Mouse (Mus musculus) forebrain, embryonic 15.5 days (tissue): Measurements from ENCODE around the gene Ifitm10. TPM values are rescaled to one million over a fixed set of nuclear protein-coding genes. Genes with fewer than 3 reads are reported as not detected.

Source experiments
- ATAC-seq: fragments of 200-750 bp; cut with Nextera tagmentation; replicated peaks from 2 replicates; pipeline ENCODE4 v1.8.0; 2017; ENCODE audit warnings: mild to moderate bottlenecking, moderate TSS enrichment, moderate library complexity
- H3K27ac ChIP-seq: fragments of 300-500 bp; sonication (generic); replicated peaks from 2 replicates; pipeline ENCODE4 v1.5.1; 2015; ENCODE audit warnings: mild to moderate bottlenecking, inconsistent platforms
- H3K27me3 ChIP-seq: fragments of 300-500 bp; sonication (generic); 2 replicates; pipeline ENCODE4 v1.6.1; 2015; ENCODE audit warnings: inconsistent platforms
- H3K36me3 ChIP-seq: fragments of 300-500 bp; sonication (generic); 2 replicates; pipeline ENCODE4 v1.6.1; 2015; ENCODE audit warnings: mild to moderate bottlenecking, inconsistent platforms
- H3K4me1 ChIP-seq: fragments of 300-500 bp; sonication (generic); 2 replicates; pipeline ENCODE4 v1.6.1; 2015; ENCODE audit warnings: inconsistent platforms
- H3K4me2 ChIP-seq: fragments of 300-500 bp; sonication (generic); replicated peaks from 2 replicates; pipeline ENCODE4 v1.6.1; 2015; ENCODE audit warnings: mild to moderate bottlenecking, inconsistent platforms
- H3K4me3 ChIP-seq: fragments of 300-500 bp; sonication (generic); 2 replicates; pipeline ENCODE4 v1.5.1; 2015; ENCODE audit warnings: mild to moderate bottlenecking, inconsistent platforms
- H3K9ac ChIP-seq: fragments of 300-500 bp; sonication (generic); replicated peaks from 2 replicates; pipeline ENCODE4 v1.6.1; 2015; ENCODE audit warnings: mild to moderate bottlenecking, inconsistent platforms
- H3K9me3 ChIP-seq: fragments of 300-500 bp; sonication (generic); 2 replicates; pipeline ENCODE4 v1.6.1; 2016; ENCODE audit warnings: inconsistent platforms
- WGBS: fragments of 180-500 bp; shearing (Covaris S2); methylation state at CpG from one replicate; pipeline ENCODE4 v1.1.7; 2015; ENCODE audit warnings: mixed read lengths; 5-methylcytosine and 5-hydroxymethylcytosine counted together
- polyA plus RNA-seq: library from polyadenylated mRNA; unstranded; fragments of >200 nt; fragmentation: Nextera tagmentation; extraction: Ambion mirVana; gene quantifications from 2 replicates; pipeline ENCODE4 v1.2.1, GENCODE M21; 2015

Gene Ifitm10
- polyA plus RNA-seq, 1 experiment from 2014 or later, result 3.1 TPM

GRCm38 (mm10) chr7:142374413-142375015, 961 bp upstream of the Ifitm10 start:
- ATAC-seq, result no peak
- no peak overlapping the region for H3K4me3 ChIP-seq
- H3K4me1 ChIP-seq, result peaks cover 14% of the 10 kb centered on the region
- no peak overlapping the region for H3K27ac ChIP-seq
- peaks cover 35% of the 10 kb centered on the region for H3K36me3 ChIP-seq
- WGBS, result 89% methylated on average over 5 of the region's 5 CpGs
- H3K9me3 ChIP-seq, result no peaks in the 10 kb centered on the region
- H3K27me3 ChIP-seq, result peaks cover 25% of the 10 kb centered on the region
- no peak overlapping the region for H3K9ac ChIP-seq
- no peak overlapping the region for H3K4me2 ChIP-seq

- peaks cover 25% of the 10 kb centered on the region for H3K27me3 ChIP-seq
- no peaks in the 10 kb centered on the region for H3K9me3 ChIP-seq
- 73% methylated on average over 5 of the region's 5 CpGs for WGBS
- H3K9ac ChIP-seq, result no peak overlapping the region
- no peak overlapping the region for H3K4me2 ChIP-seq
- no peak overlapping the region for H3K4me3 ChIP-seq
- peaks cover 14% of the 10 kb centered on the region for H3K4me1 ChIP-seq
- ATAC-seq, result no peak
- peaks cover 22% of the 10 kb centered on the region for H3K36me3 ChIP-seq
- no peak overlapping the region for H3K27ac ChIP-seq
Measured at GRCm38 (mm10) chr7:142373039-142373438, 514 bp downstream of the Ifitm10 start.

GRCm38 (mm10) chr7:142371768-142372661, 1.5 kb downstream of the Ifitm10 start:
- Histone ChIP-seq H3K4me1 (peaks cover 14% of the 10 kb centered on the region), H3K27ac (no peak overlapping the region), H3K4me3 (peak overlapping the region; percentile 43), H3K9me3 (no peaks in the 10 kb centered on the region), H3K4me2 (peak overlapping the region; percentile 75), H3K9ac (peak overlapping the region; percentile 42; the same call in 1 of the 2 replicates), H3K36me3 (peaks cover 12% of the 10 kb centered on the region; the same call in 1 of the 2 replicates), H3K27me3 (peaks cover 25% of the 10 kb centered on the region)
- WGBS, result 2% methylated on average over 50 of the region's 64 CpGs
- ATAC-seq, result peak; percentile 62

GRCm38 (mm10) chr7:142371398-142371767, 2.2 kb downstream of the Ifitm10 start:
- H3K9ac ChIP-seq, result peak overlapping the region; percentile 42; the same call in 1 of the 2 replicates
- H3K9me3 ChIP-seq, result no peaks in the 10 kb centered on the region
- H3K4me3 ChIP-seq, result peak overlapping the region; percentile 43
- no peak overlapping the region for H3K27ac ChIP-seq
- H3K4me1 ChIP-seq, result peaks cover 14% of the 10 kb centered on the region
- 18% methylated on average over 11 of the region's 11 CpGs for WGBS
- H3K36me3 ChIP-seq, result peaks cover 6% of the 10 kb centered on the region; the same call in 1 of the 2 replicates
- no peak for ATAC-seq
- peak overlapping the region; percentile 75 for H3K4me2 ChIP-seq
- H3K27me3 ChIP-seq, result peaks cover 25% of the 10 kb centered on the region

GRCm38 (mm10) chr7:142370937-142371336, 2.6 kb downstream of the Ifitm10 start:
- Histone ChIP-seq H3K9me3 (no peaks in the 10 kb centered on the region), H3K27ac (no peak overlapping the region), H3K27me3 (peaks cover 25% of the 10 kb centered on the region), H3K9ac (no peak overlapping the region), H3K4me2 (peak overlapping the region; percentile 75), H3K4me3 (no peak overlapping the region), H3K4me1 (peaks cover 14% of the 10 kb centered on the region), H3K36me3 (peaks cover 2% of the 10 kb centered on the region; the same call in 1 of the 2 replicates)
- no peak for ATAC-seq
- WGBS, result 77% methylated on average over 18 of the region's 18 CpGs

- ATAC-seq, result no peak
- Histone ChIP-seq H3K9ac (no peak overlapping the region), H3K4me3 (no peak overlapping the region), H3K36me3 (no peaks in the 10 kb centered on the region), H3K27me3 (peaks cover 25% of the 10 kb centered on the region), H3K27ac (no peak overlapping the region), H3K4me2 (no peak overlapping the region), H3K4me1 (peaks cover 14% of the 10 kb centered on the region), H3K9me3 (no peaks in the 10 kb centered on the region)
- WGBS, result 70% methylated on average over 6 of the region's 6 CpGs
Measured at GRCm38 (mm10) chr7:142369820-142370219, 3.7 kb downstream of the Ifitm10 start.

GRCm38 (mm10) chr7:142368856-142369255, 4.7 kb downstream of the Ifitm10 start:
- WGBS, result 69% methylated on average over 2 of the region's 2 CpGs
- ATAC-seq, result no peak
- peaks cover 14% of the 10 kb centered on the region for H3K4me1 ChIP-seq
- H3K36me3 ChIP-seq, result no peaks in the 10 kb centered on the region
- H3K4me2 ChIP-seq, result no peak overlapping the region
- H3K9me3 ChIP-seq, result no peaks in the 10 kb centered on the region
- no peak overlapping the region for H3K4me3 ChIP-seq
- no peak overlapping the region for H3K9ac ChIP-seq
- H3K27me3 ChIP-seq, result peaks cover 25% of the 10 kb centered on the region
- H3K27ac ChIP-seq, result no peak overlapping the region

GRCm38 (mm10) chr7:142363107-142363506, 10.4 kb downstream of the Ifitm10 start:
- Histone ChIP-seq H3K27me3 (no peaks in the 10 kb centered on the region), H3K9me3 (no peaks in the 10 kb centered on the region), H3K4me1 (no peaks in the 10 kb centered on the region), H3K4me2 (no peak overlapping the region), H3K27ac (no peak overlapping the region), H3K9ac (no peak overlapping the region), H3K4me3 (no peak overlapping the region), H3K36me3 (no peaks in the 10 kb centered on the region)
- ATAC-seq, result no peak
- WGBS, result 79% methylated on average over 4 of the region's 4 CpGs

GRCm38 (mm10) chr7:142360743-142361142, 12.8 kb downstream of the Ifitm10 start:
- H3K9me3 ChIP-seq, result no peaks in the 10 kb centered on the region
- no peak for ATAC-seq
- no peaks in the 10 kb centered on the region for H3K36me3 ChIP-seq
- no peak overlapping the region for H3K9ac ChIP-seq
- no peaks in the 10 kb centered on the region for H3K4me1 ChIP-seq
- no peak overlapping the region for H3K27ac ChIP-seq
- H3K4me3 ChIP-seq, result no peak overlapping the region
- no peak overlapping the region for H3K4me2 ChIP-seq
- H3K27me3 ChIP-seq, result no peaks in the 10 kb centered on the region

- H3K27ac ChIP-seq, result no peak overlapping the region
- H3K27me3 ChIP-seq, result no peaks in the 10 kb centered on the region
- 75% methylated on average over 8 of the region's 8 CpGs for WGBS
- no peak overlapping the region for H3K9ac ChIP-seq
- no peak overlapping the region for H3K4me2 ChIP-seq
- no peaks in the 10 kb centered on the region for H3K4me1 ChIP-seq
- H3K4me3 ChIP-seq, result no peak overlapping the region
- no peak for ATAC-seq
- no peaks in the 10 kb centered on the region for H3K36me3 ChIP-seq
- no peaks in the 10 kb centered on the region for H3K9me3 ChIP-seq
Measured at GRCm38 (mm10) chr7:142359129-142359528, 14.4 kb downstream of the Ifitm10 start.

- Histone ChIP-seq H3K36me3 (no peaks in the 10 kb centered on the region), H3K9me3 (no peaks in the 10 kb centered on the region), H3K4me3 (no peak overlapping the region), H3K9ac (no peak overlapping the region), H3K27me3 (no peaks in the 10 kb centered on the region), H3K27ac (no peak overlapping the region), H3K4me2 (no peak overlapping the region), H3K4me1 (0 out of 2 replicates have a peak, but pooled peaks cover under 1% of the 10 kb centered on the region)
- ATAC-seq, result no peak
- 79% methylated on average over 3 of the region's 3 CpGs for WGBS
Measured at GRCm38 (mm10) chr7:142357566-142357965, 16.0 kb downstream of the Ifitm10 start.

- H3K4me3 ChIP-seq, result no peak overlapping the region
- H3K4me1 ChIP-seq, result peaks cover 16% of the 10 kb centered on the region
- WGBS, result 85% methylated on average over 8 of the region's 8 CpGs
- no peaks in the 10 kb centered on the region for H3K9me3 ChIP-seq
- no peak overlapping the region for H3K4me2 ChIP-seq
- H3K36me3 ChIP-seq, result no peaks in the 10 kb centered on the region
- ATAC-seq, result no peak
- H3K27ac ChIP-seq, result no peak overlapping the region
- H3K27me3 ChIP-seq, result no peaks in the 10 kb centered on the region
- H3K9ac ChIP-seq, result no peak overlapping the region
Measured at GRCm38 (mm10) chr7:142354661-142355233, 18.8 kb downstream of the Ifitm10 start.
